Mouse (Mus musculus) intestine, postnatal 0 days (tissue): ENCODE results near the gene Hint3. TPM values are rescaled to one million over a fixed set of nuclear protein-coding genes. Genes with fewer than 3 reads are reported as not detected.

ENCODE experiments used
- ATAC-seq: fragments of 200-750 bp; cut with Nextera tagmentation; 2 replicates; pipeline ENCODE4 v1.8.0; 2017; ENCODE audit warnings: mild to moderate bottlenecking, moderate TSS enrichment, moderate library complexity
- H3K27ac ChIP-seq: fragments of 300-500 bp; sonication (generic); 2 replicates; pipeline ENCODE4 v1.5.1; 2014; ENCODE audit warnings: mild to moderate bottlenecking, low read depth, low read length, moderate library complexity
- H3K27me3 ChIP-seq: fragments of 300-500 bp; sonication (generic); replicated peaks from 2 replicates; pipeline ENCODE4 v1.6.1; 2014; ENCODE audit warnings: low read length, mixed read lengths; ENCODE audit not compliant: control insufficient read depth, insufficient read depth
- H3K36me3 ChIP-seq: fragments of 300-500 bp; sonication (generic); 2 replicates; pipeline ENCODE4 v1.6.1; 2014; ENCODE audit warnings: mild to moderate bottlenecking, moderate library complexity; ENCODE audit not compliant: control insufficient read depth, insufficient read depth
- H3K4me1 ChIP-seq: fragments of 300-500 bp; sonication (generic); replicated peaks from 2 replicates; pipeline ENCODE4 v1.6.1; 2014; ENCODE audit warnings: antibody characterized with exemption, low read length, mixed read lengths; ENCODE audit not compliant: control insufficient read depth, insufficient read depth
- H3K4me2 ChIP-seq: fragments of 300-500 bp; sonication (generic); replicated peaks from 2 replicates; pipeline ENCODE4 v1.6.1; 2014; ENCODE audit warnings: low read depth, mild to moderate bottlenecking, moderate library complexity
- H3K4me3 ChIP-seq: fragments of 300-500 bp; sonication (generic); 2 replicates; pipeline ENCODE4 v1.5.1; 2014; ENCODE audit warnings: low read depth, low read length
- H3K9ac ChIP-seq: fragments of 300-500 bp; sonication (generic); 2 replicates; pipeline ENCODE4 v1.6.1; 2014; ENCODE audit warnings: mild to moderate bottlenecking, low read depth, low read length
- H3K9me3 ChIP-seq: fragments of 300-500 bp; sonication (generic); 2 replicates; pipeline ENCODE4 v1.6.1; 2016; ENCODE audit warnings: mixed run types; ENCODE audit not compliant: control insufficient read depth
- CTCF ChIP-seq: sonication (generic); IDR thresholded peaks from 2 replicates; pipeline ENCODE4 v1.5.1; 2016; ENCODE audit warnings: low read depth, mild to moderate bottlenecking, control low read depth, antibody characterized with exemption, moderate library complexity
- WGBS: fragments of 180-500 bp; shearing (Covaris S2); extraction: QIAGEN DNeasy Blood & Tissue Kit; methylation state at CpG from one replicate; pipeline ENCODE4 v1.1.7; 2014; 5-methylcytosine and 5-hydroxymethylcytosine counted together
- polyA plus RNA-seq: library from polyadenylated mRNA; unstranded; fragments of >200 nt; fragmentation: Nextera tagmentation; extraction: Ambion mirVana; gene quantifications from 2 replicates; pipeline ENCODE4 v1.2.1, GENCODE M21; 2015

Hint3 gene
- polyA plus RNA-seq, 1 experiment from 2014 or later, result 124 TPM

DNA sequence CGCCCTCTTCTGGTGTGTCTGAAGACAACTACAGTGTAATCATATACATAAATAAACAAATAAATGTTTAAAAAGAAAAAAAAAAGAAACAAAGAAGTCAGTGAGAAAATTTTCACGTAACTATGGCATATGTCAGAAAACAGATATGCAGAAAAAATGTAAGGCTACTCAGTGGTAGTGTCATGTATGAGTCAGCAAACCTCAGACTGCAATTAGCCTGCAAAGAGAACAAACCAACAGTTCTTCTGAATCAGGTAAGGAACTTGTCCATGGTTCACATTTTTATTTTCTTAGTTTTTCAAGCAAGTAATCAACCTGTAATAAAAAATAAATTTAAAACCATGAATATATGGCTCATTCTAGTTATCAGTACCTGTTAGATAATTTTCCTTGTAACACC is 21.3 kb downstream of the Hint3 start:
- peaks cover 21% of the 10 kb centered on the region for H3K36me3 ChIP-seq
- H3K9ac ChIP-seq, result no peak overlapping the region
- no peak for TF ChIP-seq CTCF
- 73% methylated on average over 2 of the region's 2 CpGs for WGBS
- no peaks in the 10 kb centered on the region for H3K27me3 ChIP-seq
- H3K4me3 ChIP-seq, result no peak overlapping the region
- no peak for ATAC-seq
- H3K9me3 ChIP-seq, result no peaks in the 10 kb centered on the region
- H3K4me1 ChIP-seq, result no peaks in the 10 kb centered on the region
- H3K4me2 ChIP-seq, result no peak overlapping the region
- H3K27ac ChIP-seq, result no peak overlapping the region

DNA sequence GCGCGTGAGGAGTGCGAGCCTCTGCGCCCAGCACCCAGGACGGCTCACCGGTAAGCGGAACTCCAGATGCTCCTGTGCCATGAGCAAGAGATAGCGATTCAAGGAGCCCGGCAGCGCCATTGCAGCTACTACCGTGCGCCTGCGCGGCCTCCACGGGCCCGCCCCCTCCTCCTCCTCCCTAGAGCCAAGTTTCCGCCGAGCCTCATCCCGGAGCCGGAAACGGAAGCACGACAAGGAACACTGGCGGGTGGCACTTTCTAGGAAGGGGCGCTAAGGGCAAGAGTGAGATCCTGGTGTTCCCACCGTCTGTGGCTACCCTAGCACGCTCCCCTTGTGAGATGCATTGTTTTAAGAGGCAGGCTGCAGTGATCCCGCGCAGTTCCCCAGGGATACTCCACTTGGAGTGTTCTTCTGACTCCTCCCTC is 28.9 kb downstream of the Hint3 start, which contains the start of gene Trmt11:
Gene Trmt11 (minus strand): TSS at position 208 of the 425 bp plus-strand sequence.
- H3K9me3 ChIP-seq, result no peaks in the 10 kb centered on the region
- peak; percentile 96 for ATAC-seq
- peak within 1 kb of the TSS; percentile 82 for H3K9ac ChIP-seq
- H3K4me2 ChIP-seq, result peak within 1 kb of the TSS; percentile 68
- H3K4me3 ChIP-seq, result peak within 1 kb of the TSS; percentile 90
- no peak for TF ChIP-seq CTCF
- under 1% methylated on average over 27 of the region's 28 CpGs for WGBS
- H3K27ac ChIP-seq, result peak within 1 kb of the TSS; percentile 85
- H3K36me3 ChIP-seq, result peaks cover 13% of the 10 kb centered on the region; the same call in 1 of the 2 replicates
- H3K4me1 ChIP-seq, result peaks cover 3% of the 10 kb centered on the region; the same call in 1 of the 2 replicates
- H3K27me3 ChIP-seq, result no peaks in the 10 kb centered on the region

DNA sequence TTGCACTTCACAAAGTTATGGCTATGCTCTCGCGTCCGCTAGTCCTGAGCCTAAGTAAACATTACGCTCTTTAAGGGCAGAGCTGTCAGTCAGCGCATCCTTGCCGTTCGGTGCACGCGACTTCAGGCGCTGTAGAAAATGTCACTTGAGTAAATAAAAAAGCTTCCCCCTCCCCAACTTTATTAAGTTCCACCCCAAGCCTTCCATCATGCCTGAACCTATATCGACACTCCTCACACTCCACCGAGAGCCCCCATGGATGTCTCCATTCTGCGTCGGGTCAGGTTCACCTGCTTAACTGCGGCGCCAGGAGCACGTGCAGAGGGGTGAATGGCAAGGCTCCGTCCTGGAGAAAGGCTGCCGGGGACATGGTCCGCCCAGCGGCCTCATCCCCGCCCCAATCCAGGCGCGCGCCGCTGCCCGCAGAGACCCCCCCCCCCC is 29.3 kb downstream of the Hint3 start:
- Histone ChIP-seq H3K4me3 (peak overlapping the region; percentile 90), H3K4me2 (peak overlapping the region; percentile 68), H3K27ac (peak overlapping the region; percentile 85), H3K36me3 (peaks cover 17% of the 10 kb centered on the region; the same call in 1 of the 2 replicates), H3K9ac (peak overlapping the region; percentile 82), H3K4me1 (peaks cover 3% of the 10 kb centered on the region; the same call in 1 of the 2 replicates), H3K27me3 (no peaks in the 10 kb centered on the region), H3K9me3 (no peaks in the 10 kb centered on the region)
- under 1% methylated on average over 22 of the region's 27 CpGs for WGBS
- TF ChIP-seq CTCF, result no peak
- ATAC-seq, result peak; percentile 72

DNA sequence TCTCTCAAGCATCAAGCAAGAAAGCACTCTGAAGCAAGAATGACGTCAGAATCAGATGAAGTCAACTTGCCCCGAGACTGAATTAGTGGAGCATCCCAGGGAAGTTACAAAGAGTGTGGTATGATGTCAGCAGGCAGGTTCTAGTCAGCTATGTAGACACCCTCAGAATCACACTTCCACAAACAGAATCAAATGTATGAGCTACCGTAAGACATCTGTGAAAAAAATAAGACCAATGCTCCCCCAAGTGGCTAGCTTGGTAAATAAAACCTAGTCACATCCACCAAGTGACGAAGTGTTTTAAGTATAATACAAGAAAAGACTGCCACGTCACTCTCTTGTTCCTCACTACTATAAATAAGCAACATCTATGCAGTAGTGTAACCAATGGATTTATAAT is 42.4 kb downstream of the Hint3 start:
- no peaks in the 10 kb centered on the region for H3K27me3 ChIP-seq
- H3K4me1 ChIP-seq, result no peaks in the 10 kb centered on the region
- H3K4me3 ChIP-seq, result no peak overlapping the region
- no peak overlapping the region for H3K27ac ChIP-seq
- TF ChIP-seq CTCF, result peak; percentile 32; the same call in 1 of the 2 replicates
- no peaks in the 10 kb centered on the region for H3K9me3 ChIP-seq
- 72% methylated on average over 5 of the region's 5 CpGs for WGBS
- peaks cover 41% of the 10 kb centered on the region for H3K36me3 ChIP-seq
- H3K9ac ChIP-seq, result no peak overlapping the region
- no peak overlapping the region for H3K4me2 ChIP-seq
- ATAC-seq, result no peak

DNA sequence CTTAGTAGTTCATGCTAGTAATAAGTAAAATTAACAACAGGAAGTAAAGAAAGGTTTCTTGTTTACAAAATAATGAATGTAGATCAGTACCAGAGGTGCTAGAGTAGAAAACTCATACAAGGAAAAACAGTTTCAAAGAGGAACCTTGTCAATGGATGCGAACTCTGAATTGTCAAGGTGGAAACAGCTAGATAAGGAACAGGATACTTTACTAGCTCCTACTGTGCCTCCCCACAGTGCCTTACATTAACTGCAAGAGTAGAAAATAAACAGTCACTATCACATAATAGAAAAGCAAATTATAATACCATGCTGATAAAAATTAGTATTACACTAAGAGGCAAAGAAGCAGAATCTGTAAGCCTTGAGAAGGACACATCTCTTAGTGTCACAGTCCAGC is 43.7 kb downstream of the Hint3 start:
- Histone ChIP-seq H3K9me3 (no peaks in the 10 kb centered on the region), H3K27ac (no peak overlapping the region), H3K9ac (no peak overlapping the region), H3K4me1 (no peaks in the 10 kb centered on the region), H3K4me2 (no peak overlapping the region), H3K36me3 (peaks cover 40% of the 10 kb centered on the region), H3K4me3 (no peak overlapping the region), H3K27me3 (no peaks in the 10 kb centered on the region)
- no peak for TF ChIP-seq CTCF
- WGBS, result 85% methylated on average over 1 of the region's 1 CpGs
- ATAC-seq, result no peak

DNA sequence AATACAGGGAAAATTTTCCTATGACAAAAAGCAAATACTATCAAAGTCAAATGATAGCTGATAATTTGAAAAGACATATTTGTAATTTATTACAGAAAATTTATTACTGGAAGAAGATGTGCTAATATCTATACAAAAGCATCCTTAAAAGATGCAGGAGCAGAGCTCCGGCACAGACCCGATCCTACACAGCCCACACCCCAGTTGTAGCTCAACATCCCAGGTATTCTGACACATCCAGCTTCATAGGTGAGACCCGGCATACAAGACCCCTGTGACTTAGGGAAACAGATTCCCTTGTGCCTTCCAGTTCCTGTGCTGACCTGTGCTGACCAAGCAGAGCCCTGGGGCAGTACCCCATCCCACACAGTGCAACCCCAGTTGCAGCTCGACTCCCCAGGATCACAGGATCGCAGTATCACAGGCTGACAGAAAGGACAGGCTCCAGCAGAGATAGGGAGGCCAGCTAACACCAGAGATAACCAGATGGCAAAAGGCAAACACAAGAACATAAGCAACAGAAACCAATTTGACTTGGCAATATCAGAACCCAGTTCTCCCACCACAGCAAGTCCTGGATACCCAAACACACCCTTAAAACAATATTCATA is 51.7 kb downstream of the Hint3 start:
- Histone ChIP-seq H3K4me3 (no peak overlapping the region), H3K4me2 (no peak overlapping the region), H3K27me3 (no peaks in the 10 kb centered on the region), H3K9me3 (no peaks in the 10 kb centered on the region), H3K4me1 (no peaks in the 10 kb centered on the region), H3K27ac (no peak overlapping the region), H3K9ac (no peak overlapping the region), H3K36me3 (peaks cover 12% of the 10 kb centered on the region)
- WGBS, result 96% methylated on average over 5 of the region's 5 CpGs
- ATAC-seq, result no peak
- no peak for TF ChIP-seq CTCF
